Mouse (Mus musculus): Measurements from ENCODE around the gene Pced1a. TPM values are rescaled to one million over a fixed set of nuclear protein-coding genes. Genes with fewer than 3 reads are reported as not detected.

The Pced1a gene
- total RNA-seq, 2 experiments from 2014 or later, result 1.7 to 6.0 TPM

DNA sequence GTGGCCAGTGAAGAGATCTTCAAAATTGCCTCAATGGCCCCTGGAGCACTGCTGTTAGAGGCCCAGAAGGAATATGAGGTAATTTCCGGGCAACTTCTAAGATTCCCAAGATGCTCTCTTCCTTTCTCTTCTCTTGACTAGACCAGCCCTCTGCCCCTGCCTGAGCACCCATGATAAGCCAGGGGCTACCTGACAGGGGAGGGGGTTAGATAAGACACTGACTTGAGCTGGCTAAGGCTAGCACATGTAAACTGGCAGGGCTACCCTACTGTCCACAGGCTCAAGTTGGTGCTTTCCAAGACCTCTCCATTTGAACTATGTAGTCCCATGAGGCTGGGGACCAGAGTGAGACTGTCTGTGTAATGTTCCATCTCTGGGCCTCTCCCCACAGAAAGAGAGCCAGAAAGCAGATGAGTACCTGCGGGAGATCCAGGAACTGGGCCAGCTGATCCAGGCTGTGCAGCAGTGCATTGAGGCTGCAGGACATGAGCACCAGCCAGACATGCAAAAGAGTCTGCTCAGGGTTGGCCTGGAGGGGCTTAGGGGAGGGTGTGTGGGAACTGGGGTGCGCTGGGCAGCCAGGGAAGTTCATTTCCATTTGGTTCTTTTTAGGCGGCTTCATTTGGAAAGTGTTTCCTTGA is 15.5 kb upstream of the Pced1a start:
- no peak for ATAC-seq (replicated peaks; ENCODE audit: low FRiP score, poor library complexity, severe bottlenecking)

DNA sequence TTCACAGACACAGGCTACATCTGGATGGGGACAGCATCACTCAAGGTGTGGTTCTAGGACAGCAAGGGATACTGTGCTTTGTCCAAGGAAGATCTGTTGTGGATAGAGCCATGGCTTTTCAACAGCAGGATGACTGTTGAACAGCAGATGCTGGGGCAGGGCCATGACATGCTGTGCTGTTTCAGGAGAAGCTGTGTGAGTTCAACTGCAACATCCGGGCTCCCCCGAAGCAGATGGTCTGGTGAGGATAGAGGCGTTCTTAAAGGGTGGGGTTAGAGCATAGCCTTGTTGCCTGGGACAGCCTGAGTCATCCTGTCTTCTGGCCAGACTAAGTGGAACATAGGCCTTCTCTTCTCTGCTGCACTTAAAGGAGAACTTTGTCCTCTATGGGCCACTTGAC is 14.4 kb upstream of the Pced1a start:
- no peak for ATAC-seq (replicated peaks; ENCODE audit: low FRiP score, poor library complexity, severe bottlenecking)

DNA sequence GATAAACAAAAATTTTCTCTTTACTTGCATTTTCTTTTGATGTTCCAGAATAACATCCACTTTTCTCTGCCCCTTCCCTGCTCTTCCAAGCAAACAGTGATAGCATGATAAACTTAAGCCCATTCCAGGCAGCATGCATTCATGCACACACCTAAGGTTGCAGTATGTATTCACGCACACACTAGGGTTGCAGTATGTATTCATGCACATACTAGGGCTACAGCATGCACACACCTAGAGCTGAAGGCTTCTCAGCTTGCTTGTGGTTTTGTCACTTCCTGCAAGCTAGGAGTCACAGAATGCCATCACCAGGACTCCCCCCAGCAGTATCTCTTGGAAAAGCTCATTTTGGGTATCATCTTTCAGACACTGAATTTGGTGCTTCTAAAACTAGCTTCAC is 12.3 kb upstream of the Pced1a start:
- ATAC-seq (replicated peaks; ENCODE audit: low FRiP score, poor library complexity, severe bottlenecking), result no peak

DNA sequence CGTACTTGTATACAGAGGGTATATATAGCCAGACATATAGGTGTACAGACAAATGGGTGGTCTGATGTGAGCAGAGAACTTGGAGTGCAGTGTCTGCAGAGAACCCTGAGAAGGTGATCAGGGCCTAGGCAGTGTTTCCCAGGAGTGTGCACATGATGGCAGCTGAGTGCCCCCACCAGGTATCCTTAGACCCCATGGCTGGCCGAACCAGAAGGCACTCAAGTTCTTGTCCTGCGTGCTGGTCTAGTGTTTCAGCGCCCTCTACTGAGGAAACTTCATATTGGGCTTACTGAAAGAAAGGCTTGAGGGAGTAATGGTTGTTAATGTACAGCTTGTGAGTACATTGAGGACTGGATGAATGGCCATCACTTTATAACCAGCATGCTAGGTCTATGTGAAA is 8.7 kb upstream of the Pced1a start:
- ATAC-seq (replicated peaks; ENCODE audit: low FRiP score, poor library complexity, severe bottlenecking), result peak; percentile 71

DNA sequence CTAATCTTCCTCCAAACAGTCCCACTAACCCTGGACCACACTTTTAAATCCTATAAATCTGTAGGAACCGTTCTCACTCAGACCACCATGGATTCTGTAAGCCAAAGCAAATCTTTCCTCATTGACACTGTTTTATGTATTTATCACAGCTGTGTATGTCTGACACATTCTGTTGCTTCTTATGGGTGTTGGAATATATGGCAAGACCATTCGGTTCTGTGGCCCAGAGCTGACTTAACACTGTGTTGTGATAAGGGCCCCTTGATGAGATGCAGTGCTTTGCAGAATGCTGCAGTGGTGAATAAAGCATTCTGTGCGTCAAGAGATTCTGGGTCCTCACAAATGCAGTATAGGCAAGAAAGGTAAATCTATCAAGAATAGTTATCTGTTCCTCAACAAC is 7.7 kb upstream of the Pced1a start:
- ATAC-seq (replicated peaks; ENCODE audit: low FRiP score, poor library complexity, severe bottlenecking), result no peak

DNA sequence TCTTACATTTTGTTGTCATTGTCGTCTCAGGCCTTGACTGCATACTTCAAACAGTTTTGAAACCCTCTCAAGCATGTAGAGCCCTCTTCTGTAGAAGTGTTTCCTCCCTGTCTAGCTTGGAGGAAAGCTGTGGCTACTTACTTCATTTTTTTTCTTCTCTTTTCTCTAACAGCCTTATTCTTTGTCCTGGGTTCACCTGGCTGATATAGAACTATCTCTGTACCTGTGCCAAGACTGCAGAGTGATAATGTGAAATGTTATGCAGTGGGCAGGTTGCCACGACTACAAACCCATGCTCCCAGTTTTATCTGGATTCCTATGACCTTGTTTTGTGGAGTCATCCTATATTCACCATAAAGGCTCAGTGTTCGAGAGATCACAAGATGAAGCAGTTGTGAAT is 6.0 kb upstream of the Pced1a start:
- no peak for ATAC-seq (replicated peaks; ENCODE audit: low FRiP score, poor library complexity, severe bottlenecking)

DNA sequence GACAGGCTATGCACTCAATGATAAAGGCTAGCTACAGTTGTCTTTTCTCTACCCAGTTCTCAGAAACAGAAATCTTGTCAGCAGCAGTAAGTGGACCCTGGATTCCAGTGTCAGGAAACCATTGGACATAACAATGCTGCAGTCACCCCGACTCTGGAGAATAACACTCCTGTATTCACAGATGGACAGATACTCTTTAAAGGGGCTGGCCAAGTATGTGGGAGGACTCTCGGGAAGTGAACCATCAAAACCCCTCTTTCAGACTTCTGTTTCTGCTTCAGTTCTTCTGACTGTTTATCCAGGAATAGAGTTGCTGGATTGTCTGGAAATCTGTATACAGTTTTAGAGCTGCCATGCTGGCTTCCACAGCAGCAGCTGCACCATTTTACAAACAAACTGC is 5.3 kb upstream of the Pced1a start:
- no peak for ATAC-seq (replicated peaks; ENCODE audit: low FRiP score, poor library complexity, severe bottlenecking)

DNA sequence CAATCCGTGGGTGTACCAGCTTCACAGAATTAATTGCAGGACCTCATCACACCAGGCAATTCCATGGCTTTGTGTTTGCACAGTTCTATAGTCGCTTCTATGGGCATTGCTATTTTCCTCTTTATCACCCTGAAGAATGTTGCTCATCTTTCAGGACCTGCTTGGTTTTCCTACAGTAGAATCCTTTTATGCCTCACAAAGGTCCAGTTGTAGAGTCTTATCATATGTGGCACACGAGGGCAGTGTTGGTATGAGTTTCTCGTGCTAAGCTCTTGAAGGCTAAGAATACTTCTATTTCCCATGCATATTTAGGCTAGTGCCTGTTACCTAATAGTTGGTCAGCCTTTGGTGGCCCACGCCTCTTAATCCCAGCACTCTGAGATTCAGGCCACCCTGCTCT is 611 bp upstream of the Pced1a start:
- no peak for ATAC-seq (replicated peaks; ENCODE audit: low FRiP score, poor library complexity, severe bottlenecking)

DNA sequence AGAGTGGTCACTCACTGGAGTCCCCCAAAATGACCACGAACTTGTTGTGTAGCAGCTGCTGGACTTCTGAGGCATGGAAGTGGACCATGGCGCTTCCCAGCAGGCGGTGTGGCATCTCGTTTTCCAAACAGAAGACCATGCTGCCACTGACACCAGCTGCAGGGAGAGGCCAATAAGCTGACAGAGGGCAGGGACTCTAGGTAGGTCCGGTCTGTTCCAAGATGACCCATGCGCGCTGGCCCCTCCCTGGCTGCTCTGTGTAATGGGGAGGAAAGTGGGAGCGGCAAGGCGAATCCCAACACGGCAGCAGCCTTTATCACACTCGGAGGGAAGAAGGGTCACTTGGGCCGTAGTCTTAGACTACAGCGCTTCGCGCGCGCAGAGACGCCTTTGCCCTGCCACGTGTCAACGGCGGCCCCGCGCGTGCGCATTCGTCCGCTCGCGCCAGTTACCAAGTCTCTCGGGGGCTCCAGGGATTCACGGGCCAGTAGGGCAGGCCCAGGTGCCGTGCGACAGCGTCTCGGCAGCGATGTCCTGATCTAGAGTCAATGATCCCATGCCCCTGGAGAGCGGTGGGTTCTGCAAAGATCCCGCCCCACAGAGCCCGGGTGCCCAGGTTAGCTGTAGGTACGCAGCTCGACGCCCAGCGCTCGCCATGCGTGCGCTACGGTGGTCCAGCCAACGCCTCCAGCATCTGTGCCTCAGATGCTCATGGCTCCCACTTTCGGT is 940 bp downstream of the Pced1a start:
- peak; percentile 64 for ATAC-seq (replicated peaks; ENCODE audit: low FRiP score, poor library complexity, severe bottlenecking)

DNA sequence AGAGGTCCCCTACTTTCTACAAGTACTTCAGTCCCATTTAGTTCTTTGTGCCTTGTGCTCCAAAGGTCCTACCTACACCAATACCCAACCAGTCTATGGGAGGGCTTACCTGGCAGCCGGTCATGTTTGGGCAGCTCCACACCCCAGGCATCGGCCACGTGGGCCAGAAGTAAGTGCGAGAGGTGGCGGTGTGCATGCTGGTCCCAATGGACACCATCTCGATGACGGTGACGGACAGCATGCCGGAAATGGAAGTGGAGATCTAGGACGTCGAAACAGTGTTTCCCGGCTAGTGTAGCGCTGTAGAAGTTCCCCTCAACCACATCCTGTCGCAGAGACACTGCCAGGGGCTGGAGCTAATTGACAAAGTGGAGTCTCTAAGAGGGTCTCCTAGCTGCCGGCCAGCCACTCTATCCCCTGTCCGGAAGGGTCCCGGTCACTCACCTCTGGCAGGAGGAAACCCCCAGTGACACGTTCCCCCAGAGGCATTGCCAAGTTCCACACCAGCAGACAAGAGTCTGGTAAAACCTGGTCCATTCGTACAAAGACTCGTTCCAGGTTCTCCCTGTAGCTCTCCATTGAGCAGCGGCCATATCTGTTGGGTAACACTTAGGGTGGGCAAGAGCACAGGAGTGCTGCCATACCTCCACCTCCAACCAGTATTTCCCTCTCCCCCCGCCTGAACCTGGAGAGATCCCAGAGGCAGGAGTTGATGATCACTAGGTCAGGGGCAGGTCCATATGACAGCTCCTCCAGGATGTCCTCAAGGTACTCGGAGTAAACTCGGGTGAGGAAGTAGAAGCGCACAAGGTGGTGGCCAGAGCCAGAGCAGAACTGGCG is 2.5 kb downstream of the Pced1a start:
- no peak for ATAC-seq (replicated peaks; ENCODE audit: low FRiP score, poor library complexity, severe bottlenecking)

DNA sequence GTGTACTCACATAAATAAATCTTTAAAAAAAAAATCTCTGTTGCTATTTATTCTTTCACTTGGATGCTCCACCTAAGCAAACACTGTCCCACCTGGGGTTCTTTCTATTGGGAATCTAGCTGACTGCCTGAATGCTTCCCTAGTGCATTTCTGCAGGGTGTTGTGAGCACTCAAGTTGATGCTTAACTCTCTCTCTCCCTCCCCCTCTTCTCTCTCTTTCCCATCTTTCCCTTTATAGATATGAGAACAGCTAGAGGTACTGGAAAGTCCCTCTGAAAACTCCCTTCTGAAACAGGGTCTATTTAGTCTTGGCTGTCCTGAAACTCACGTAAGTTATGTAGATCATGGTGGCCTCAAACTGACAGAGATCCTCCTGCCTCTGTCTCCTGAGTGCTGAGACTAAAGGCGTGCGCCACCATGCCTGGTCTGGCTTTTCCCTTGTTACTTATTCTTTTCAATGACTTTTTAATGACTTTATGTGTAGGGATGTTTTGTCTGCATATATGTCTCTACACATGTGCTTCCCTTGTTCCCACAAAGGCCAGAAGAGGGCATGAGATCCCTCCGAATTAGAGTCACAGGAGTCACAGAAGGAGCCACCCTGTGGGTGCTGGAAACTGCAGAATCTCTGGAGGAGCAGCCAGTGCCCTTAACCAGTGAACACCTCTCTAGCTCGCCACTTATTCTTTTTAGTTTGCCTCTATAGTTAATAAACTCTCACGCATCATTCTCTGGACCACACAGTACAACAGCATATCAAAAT is 10.2 kb downstream of the Pced1a start:
- ATAC-seq (replicated peaks; ENCODE audit: low FRiP score, poor library complexity, severe bottlenecking), result no peak

DNA sequence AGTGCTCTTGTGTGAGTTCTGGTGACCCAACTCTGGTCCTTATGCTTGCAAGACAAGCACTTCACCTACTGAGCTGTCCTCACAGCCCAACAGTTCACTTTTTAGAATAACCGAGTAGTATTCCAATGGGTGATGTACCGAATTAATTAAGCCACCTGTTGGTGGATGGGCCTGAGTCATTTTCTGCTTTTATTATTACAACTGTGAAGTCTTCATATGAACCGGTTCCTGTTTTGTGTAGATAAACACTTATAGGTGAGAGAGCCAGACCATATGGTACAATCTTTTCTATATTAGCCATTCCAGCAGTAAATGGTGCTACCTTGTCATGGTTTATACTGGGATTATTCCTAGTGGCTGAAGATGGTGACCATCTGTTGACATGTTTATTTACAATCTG is 11.7 kb downstream of the Pced1a start:
- ATAC-seq (replicated peaks; ENCODE audit: low FRiP score, poor library complexity, severe bottlenecking), result no peak

DNA sequence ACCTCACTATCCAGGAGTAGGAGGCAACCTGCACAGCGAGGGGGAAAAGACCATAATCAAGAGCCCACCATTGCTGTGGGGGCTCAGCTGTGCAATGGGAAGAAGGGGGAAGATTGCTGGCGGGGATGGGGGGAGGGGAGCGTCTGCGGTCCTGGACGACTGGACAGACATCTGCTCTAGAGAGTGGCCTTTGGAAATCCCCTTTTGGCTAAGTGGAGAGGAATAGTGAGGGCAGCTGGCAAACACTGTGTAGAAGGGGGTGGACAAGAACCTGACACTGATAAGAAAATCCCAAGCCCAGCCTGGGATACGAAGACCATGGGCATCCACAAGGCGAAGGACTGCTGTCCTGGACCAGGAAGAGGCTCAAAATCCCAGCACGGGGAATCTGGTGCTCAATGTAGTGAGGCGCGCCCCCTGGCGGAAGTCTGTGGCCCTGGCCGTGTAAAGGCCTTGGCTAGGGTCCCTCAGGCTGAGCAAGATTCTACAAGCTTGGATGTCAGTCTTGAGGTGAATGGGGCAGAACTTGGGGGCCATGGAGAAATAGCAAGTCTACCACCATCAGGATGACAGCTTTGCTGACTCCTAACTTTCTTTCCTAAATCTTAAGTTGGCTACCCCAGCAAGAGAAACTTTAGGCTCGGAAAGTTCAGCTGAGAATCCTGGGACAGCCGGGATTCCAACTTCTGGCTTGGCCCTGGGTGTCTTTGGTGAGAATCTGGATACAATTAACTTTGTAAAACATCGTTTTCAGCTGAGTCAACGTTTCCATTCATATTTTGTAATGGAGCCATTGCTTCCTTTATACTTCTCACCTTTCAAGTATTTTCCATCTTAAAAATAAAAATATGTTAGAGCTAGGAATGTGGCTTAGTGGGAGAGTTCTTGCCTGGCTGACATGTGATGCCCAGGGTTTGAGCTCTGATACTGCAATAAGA is 12.7 kb downstream of the Pced1a start:
- peak; percentile 73; the same call in 1 of the 2 replicates for ATAC-seq (replicated peaks; ENCODE audit: low FRiP score, poor library complexity, severe bottlenecking)

DNA sequence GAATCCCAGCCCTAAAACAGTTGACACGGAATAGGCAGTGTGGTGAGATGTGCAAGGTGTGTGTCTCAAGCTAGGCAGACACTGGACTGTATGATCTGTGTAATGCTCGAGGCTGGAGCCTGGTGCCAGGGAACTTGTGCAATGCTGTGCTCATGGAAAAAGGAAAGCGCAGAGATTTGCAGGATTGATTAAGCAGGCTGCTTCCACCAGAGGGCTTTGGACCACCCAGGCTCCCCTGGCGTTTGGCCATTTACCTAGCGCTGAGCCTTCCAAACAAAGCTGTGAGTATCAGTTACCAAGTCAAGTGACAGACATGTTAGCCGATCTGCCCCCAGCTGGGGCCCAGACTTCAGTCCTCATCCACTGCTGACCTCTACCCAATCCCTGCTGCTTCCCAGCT is 16.3 kb downstream of the Pced1a start:
- ATAC-seq (replicated peaks; ENCODE audit: low FRiP score, poor library complexity, severe bottlenecking), result no peak

DNA sequence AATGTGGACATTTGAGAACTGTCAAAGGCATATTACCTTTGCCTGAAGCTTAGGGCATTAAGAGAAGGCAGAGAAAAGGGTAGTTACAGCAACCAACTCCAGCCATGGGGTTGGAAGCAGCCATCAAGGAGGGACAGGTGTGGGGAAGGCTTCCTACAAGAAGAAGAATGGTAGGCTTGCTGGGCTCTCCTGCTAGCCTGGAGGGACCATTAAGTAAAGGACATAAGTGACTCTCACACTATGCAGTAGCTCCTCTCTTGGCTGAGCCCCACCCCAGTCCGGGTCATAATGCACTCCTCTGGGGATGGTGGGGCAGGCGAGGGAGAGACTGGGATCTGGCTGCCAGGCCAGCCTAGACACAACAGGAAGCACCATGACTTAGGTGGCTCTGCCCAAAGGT is 18.3 kb downstream of the Pced1a start, which contains the start of gene Tmem239:
Gene Tmem239, plus strand, starts transcription at position 301 of the 400 bp plus-strand sequence.
- no peak for ATAC-seq (replicated peaks; ENCODE audit: low FRiP score, poor library complexity, severe bottlenecking)

DNA sequence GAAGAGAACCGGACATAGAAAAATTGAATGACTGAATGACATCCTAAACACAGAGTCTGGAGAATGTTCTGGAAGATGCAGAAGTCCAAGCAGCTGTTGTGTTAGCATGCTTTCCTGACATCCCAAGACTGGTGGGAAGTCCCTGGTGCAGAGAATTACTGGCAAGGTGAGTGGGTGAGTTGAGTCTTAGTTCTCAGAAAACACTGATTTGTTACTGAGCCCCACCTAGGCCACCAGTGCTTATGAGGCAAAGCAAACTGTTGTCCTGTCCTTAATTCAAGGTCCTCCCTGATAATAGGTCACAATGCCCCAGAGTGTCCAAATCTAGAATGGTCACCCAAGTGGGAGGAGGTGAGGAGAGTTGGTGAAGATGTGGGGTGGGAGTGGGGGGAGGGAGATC is 19.6 kb downstream of the Pced1a start, which contains the start of the genes Gm28372 and 1700020A23Rik:
Gene Gm28372, plus strand, starts transcription at position 301 of the 400 bp plus-strand sequence.
Gene 1700020A23Rik, plus strand, starts transcription at position 321 of the 400 bp plus-strand sequence.
- ATAC-seq (replicated peaks; ENCODE audit: low FRiP score, poor library complexity, severe bottlenecking), result no peak

DNA sequence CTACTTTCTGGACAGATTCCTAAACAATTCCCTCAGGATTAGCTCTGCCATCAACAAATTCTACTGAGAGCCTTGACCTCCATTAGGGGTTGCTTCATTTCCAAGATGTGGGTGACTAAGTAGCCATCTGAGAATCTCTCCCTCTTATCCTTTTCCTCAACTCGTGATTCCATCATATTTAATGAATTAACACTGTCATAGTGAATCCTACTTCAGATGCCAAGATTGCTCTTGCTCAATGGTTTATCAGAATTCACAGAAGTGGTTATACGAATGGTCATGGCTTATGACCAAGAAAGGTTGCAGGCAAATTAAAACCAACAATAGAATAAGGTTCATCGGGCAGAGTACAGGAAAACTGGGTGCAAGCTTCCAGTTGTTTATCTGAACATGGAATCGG is 22.6 kb downstream of the Pced1a start:
- ATAC-seq (replicated peaks; ENCODE audit: low FRiP score, poor library complexity, severe bottlenecking), result no peak

DNA sequence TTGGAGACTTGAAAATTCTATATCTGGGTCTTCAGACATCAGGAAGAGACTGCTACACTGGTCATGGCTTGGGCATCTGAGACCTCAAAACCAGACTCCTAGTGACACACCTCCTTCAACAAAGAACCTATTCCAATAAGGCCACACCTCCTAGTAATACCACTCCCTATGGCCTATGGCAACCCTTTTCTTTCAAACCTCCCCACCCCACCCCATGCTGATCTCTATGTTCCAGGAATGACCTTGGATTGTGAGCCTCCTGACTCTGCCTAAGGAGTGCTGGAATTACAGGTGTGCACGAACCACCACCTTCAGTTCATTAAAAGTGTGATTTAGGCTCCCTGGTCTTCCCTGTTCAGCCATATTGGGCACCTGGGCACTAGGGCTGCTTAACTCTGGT is 24.5 kb downstream of the Pced1a start:
- no peak for ATAC-seq (replicated peaks; ENCODE audit: low FRiP score, poor library complexity, severe bottlenecking)

DNA sequence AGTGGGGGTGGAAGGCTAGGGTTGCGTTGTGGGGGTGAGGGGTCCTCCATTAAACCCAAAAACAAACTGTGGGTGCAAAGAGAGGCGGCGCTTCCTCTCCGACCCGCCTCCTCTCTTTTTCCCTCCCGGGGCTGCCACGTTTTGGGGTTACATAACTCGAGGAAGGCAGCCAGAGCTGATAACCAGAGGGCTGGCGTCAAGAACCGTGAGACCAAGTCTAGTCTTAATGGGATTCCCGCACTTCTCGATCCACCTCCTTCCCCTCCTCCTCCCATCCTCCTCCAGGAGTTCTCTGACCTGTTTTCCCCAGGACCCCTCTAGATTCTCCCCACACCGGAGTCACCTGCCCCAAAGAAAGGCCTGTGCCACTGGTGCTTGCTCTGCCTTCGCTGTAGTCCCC is 26.4 kb downstream of the Pced1a start:
- no peak for ATAC-seq (replicated peaks; ENCODE audit: low FRiP score, poor library complexity, severe bottlenecking)
